Mouse (Mus musculus): ENCODE results near the gene Gdpgp1. TPM values are rescaled to one million over a fixed set of nuclear protein-coding genes. Genes with fewer than 3 reads are reported as not detected.

The Gdpgp1 gene
- polyA plus RNA-seq, 1 experiment, result 2.2 TPM

DNA sequence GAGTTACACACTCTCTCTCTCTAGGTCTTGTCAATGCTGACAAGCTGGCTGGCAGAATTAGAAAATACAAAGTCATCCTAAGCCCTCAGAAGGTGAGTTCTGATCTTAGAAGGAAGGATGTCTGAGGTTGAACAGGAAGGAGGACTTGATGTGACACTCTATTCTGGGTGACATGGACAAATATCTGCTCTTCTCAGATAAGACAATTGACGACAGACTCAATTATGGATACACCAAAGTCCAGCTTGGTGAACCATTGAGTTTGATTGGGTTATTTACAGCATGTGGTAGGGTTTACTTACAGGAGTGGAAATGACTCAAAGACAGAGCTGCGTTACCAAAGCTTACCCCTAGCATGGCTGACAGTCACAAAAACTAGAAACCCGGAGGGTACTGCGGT is 43.7 kb downstream of the Gdpgp1 start:
- no peak for DNase-seq (ENCODE audit: low spot score)

DNA sequence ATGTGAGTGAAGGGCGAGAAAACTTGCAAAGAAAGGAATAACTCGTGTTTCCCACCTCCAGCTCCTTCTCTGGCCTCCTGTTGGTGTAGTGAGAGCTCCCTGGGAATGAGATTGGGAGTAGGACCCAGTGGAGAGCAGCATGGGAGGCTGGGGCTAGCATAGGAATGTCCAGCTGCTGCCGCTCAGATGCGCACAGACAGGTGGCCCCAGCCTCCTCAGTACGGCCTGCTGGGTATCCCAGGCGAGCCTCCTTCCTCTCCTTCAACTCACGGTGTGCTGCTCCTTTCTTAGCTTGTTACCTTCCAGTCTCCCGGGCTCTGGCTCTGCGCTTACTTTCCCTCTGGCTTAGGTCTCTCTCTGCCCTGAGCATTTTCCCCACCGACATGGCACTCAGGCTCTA is 47.4 kb downstream of the Gdpgp1 start:
- DNase-seq (ENCODE audit: low spot score), result no peak

DNA sequence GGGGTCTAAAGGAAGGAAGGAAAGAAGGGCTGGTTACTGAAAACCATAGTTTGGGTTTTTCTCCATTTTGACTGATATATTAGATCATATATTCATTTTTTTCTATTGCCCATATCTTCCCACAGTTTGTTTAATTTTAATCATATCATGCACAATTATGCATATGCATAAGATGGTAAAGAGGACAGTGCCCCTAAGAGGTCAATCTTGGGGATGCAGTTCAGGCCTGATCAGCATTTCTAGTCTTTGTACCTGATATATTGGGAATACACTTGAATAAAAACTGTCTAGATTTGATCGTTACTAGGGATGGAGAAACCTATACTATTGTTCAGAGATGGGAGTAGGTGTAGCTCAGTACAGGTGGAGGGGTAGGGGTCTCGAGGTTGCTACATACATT is 48.3 kb downstream of the Gdpgp1 start:
- DNase-seq (ENCODE audit: low spot score), result no peak

DNA sequence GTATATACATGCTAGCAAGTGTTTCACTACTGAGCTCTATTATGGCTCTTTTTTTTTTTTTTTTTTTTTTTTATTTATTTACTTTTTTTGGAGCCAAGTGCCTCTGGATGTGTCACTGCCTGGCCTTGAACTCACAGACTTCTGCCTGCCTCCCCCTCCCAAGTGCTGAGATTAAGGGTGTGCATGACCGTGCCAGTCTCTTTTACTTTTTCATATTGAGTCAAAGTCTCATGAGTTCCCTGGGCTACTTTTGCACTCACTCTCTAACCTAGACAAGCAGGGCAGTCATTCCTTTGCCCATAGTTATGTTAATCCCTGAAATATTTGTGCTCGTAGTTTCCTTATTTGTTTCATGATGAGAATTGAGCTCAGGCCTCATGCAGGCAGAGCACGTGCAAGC is 49.0 kb downstream of the Gdpgp1 start:
- DNase-seq (ENCODE audit: low spot score), result no peak

DNA sequence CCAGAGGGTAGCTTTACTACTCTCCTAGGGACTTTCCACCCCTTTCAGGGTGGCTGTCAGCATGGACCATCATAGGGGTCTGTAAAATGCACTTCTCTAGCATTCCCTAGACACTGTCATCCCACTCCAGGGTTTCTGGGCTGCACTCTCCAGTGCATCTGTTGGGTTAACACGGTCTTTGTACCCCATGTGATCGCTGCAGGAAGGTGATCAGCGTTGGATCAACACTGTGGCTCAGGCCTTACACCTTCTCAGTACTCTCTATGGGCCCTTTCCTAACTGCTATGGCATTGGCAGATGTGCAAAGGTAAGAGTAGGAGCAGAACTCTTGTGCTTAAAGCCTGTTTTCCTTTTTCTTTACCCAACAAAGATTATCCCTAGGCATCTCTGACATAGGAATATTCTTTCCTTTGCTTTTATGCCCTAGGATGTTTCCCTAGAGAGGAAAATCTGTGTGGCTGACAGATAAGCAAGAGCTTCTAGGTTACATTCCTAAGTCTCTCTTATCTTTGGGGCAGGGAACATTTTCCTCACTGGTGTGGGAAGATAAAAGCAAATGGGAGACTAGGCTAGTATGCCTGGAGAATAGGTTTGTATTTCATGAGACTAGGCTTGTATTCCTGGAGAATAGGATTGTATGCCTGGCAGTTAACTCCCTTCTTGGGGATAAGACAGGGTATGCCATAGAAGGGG is 50.7 kb downstream of the Gdpgp1 start:
- DNase-seq (ENCODE audit: low spot score), result no peak

DNA sequence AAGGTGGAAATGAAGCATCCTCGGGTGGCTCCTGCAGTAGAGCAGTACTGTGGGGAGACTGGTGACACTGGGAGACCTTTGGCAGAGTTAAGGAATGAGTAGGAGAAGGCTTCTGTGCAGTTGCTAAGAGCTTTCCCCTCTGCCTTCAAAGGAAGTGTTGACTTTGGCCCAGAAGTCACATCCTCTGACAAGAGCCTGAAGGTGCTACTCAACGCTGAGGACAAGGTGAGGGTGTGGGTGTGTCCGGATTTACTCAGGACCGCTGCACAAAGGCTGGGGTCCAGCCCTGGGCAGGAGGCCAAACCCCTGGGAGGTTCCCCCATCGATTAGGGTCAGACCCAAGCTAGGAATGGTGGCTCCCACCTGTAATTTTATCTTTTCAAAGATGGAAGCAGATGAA is 51.7 kb downstream of the Gdpgp1 start:
- no peak for DNase-seq (ENCODE audit: low spot score)

DNA sequence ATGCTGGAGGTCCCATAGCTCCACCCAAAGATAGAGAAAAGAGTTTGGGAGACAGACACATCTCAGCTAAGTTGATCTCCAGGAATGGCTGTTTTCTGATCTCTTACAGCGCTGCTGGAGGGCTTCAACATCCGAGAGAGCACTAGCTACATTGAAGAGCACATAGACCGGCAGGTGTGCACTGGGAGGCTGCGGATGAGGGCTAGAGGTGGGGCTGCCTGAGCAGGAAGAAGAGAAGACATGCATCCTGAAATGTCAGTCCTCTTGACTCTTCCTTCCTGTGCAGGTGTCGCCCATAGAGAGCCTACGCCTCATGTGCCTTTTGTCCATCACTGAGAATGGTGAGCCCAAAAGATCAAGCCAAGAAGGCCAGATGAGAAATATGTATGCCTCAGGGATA is 53.1 kb downstream of the Gdpgp1 start:
- no peak for DNase-seq (ENCODE audit: low spot score)

DNA sequence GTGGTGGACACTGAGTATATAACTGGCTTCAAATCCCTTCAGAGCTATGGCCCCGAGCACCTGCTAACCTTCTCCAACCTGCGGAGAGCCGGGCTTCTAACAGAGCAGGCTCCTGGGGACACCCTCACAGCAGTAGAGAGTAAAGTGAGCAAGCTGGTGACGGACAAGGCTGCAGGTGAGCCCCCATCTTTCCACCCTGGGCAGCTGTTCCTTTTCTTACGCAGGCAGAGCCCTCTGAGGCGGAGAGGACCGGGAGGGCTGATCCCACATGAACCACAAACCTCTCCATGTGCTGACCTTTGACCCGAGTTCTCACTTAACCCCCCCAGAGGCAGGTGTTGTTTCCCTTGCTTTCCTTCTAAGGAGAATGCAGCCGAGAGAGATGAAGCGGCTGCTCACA is 55.1 kb downstream of the Gdpgp1 start:
- DNase-seq (ENCODE audit: low spot score), result no peak

Other genes starting within 250 kb of the Gdpgp1 start
- 15.6 and 18.8 TPM in 2 replicates for gene Zfp710, start 208.1 kb upstream of the Gdpgp1 start, polyA plus RNA-seq (2012; rRNA removed)
- gene Idh2, start 117.5 kb upstream of the Gdpgp1 start, polyA plus RNA-seq (2012; rRNA removed), result 86.8 and 101 TPM in 2 replicates
- gene Sema4b, start 46.0 kb upstream of the Gdpgp1 start, polyA plus RNA-seq (2012; rRNA removed), result 15.8 and 27.2 TPM in 2 replicates
- gene Cib1, start 52 bp upstream of the Gdpgp1 start, polyA plus RNA-seq (2012; rRNA removed), result 66.1 and 85.6 TPM in 2 replicates
- gene Ttll13, start 13.5 kb downstream of the Gdpgp1 start, polyA plus RNA-seq (2012; rRNA removed), result 1.2 and 1.7 TPM in 2 replicates
- 41.7 and 54.9 TPM in 2 replicates for gene Ngrn, start 28.4 kb downstream of the Gdpgp1 start, polyA plus RNA-seq (2012; rRNA removed)
- 20.3 and 20.7 TPM in 2 replicates for gene Vps33b, start 36.8 kb downstream of the Gdpgp1 start, polyA plus RNA-seq (2012; rRNA removed)
- 5.0 and 5.7 TPM in 2 replicates for gene Prc1, start 61.6 kb downstream of the Gdpgp1 start, polyA plus RNA-seq (2012; rRNA removed)
- gene Rccd1, start 91.6 kb downstream of the Gdpgp1 start, polyA plus RNA-seq (2012; rRNA removed), result 21.5 and 26.5 TPM in 2 replicates
- gene Unc45a, start 108.1 kb downstream of the Gdpgp1 start, polyA plus RNA-seq (2012; rRNA removed), result 92.8 and 117 TPM in 2 replicates
- gene Hddc3, start 110.2 kb downstream of the Gdpgp1 start, polyA plus RNA-seq (2012; rRNA removed), result 33.3 and 40.9 TPM in 2 replicates
- gene Man2a2, start 138.5 kb downstream of the Gdpgp1 start, polyA plus RNA-seq (2012; rRNA removed), result 37.1 and 49.6 TPM in 2 replicates
- 22.6 and 24.0 TPM in 2 replicates for gene Fes, start 155.1 kb downstream of the Gdpgp1 start, polyA plus RNA-seq (2012; rRNA removed)
- 25.3 and 40.7 TPM in 2 replicates for gene Furin, start 172.6 kb downstream of the Gdpgp1 start, polyA plus RNA-seq (2012; rRNA removed)

Data from urinary bladder, adult 2 months (tissue).